Mouse (Mus musculus) forebrain, embryonic 15.5 days (tissue): ENCODE data around the gene Cfap299. TPM values are rescaled to one million over a fixed set of nuclear protein-coding genes. Genes with fewer than 3 reads are reported as not detected.

Experiments
- ATAC-seq: fragments of 200-750 bp; cut with Nextera tagmentation; replicated peaks from 2 replicates; pipeline ENCODE4 v1.8.0; 2017; ENCODE audit warnings: mild to moderate bottlenecking, moderate TSS enrichment, moderate library complexity
- H3K27ac ChIP-seq: fragments of 300-500 bp; sonication (generic); replicated peaks from 2 replicates; pipeline ENCODE4 v1.5.1; 2015; ENCODE audit warnings: mild to moderate bottlenecking, inconsistent platforms
- H3K27me3 ChIP-seq: fragments of 300-500 bp; sonication (generic); 2 replicates; pipeline ENCODE4 v1.6.1; 2015; ENCODE audit warnings: inconsistent platforms
- H3K36me3 ChIP-seq: fragments of 300-500 bp; sonication (generic); 2 replicates; pipeline ENCODE4 v1.6.1; 2015; ENCODE audit warnings: mild to moderate bottlenecking, inconsistent platforms
- H3K4me1 ChIP-seq: fragments of 300-500 bp; sonication (generic); 2 replicates; pipeline ENCODE4 v1.6.1; 2015; ENCODE audit warnings: inconsistent platforms
- H3K4me2 ChIP-seq: fragments of 300-500 bp; sonication (generic); replicated peaks from 2 replicates; pipeline ENCODE4 v1.6.1; 2015; ENCODE audit warnings: mild to moderate bottlenecking, inconsistent platforms
- H3K4me3 ChIP-seq: fragments of 300-500 bp; sonication (generic); 2 replicates; pipeline ENCODE4 v1.5.1; 2015; ENCODE audit warnings: mild to moderate bottlenecking, inconsistent platforms
- H3K9ac ChIP-seq: fragments of 300-500 bp; sonication (generic); replicated peaks from 2 replicates; pipeline ENCODE4 v1.6.1; 2015; ENCODE audit warnings: mild to moderate bottlenecking, inconsistent platforms
- H3K9me3 ChIP-seq: fragments of 300-500 bp; sonication (generic); 2 replicates; pipeline ENCODE4 v1.6.1; 2016; ENCODE audit warnings: inconsistent platforms
- WGBS: fragments of 180-500 bp; shearing (Covaris S2); methylation state at CpG from one replicate; pipeline ENCODE4 v1.1.7; 2015; ENCODE audit warnings: mixed read lengths; 5-methylcytosine and 5-hydroxymethylcytosine counted together
- microRNA counts: library from miRNA; unstranded; fragments of <30 nt; microRNA quantifications from one replicate; lab custom pipeline; 2016
- microRNA-seq: library from miRNA; unstranded; fragments of <30 nt; microRNA quantifications from one replicate; pipeline ENCODE4, GENCODE M21; 2016
- polyA plus RNA-seq: library from polyadenylated mRNA; unstranded; fragments of >200 nt; fragmentation: Nextera tagmentation; extraction: Ambion mirVana; gene quantifications from 2 replicates; pipeline ENCODE4 v1.2.1, GENCODE M21; 2015

The Cfap299 gene
- polyA plus RNA-seq, 1 experiment from 2014 or later, result 2.0 TPM

- Histone ChIP-seq H3K36me3 (no peaks in the 10 kb centered on the region), H3K4me3 (no peak overlapping the region), H3K4me2 (no peak overlapping the region), H3K9me3 (no peaks in the 10 kb centered on the region), H3K27me3 (no peaks in the 10 kb centered on the region), H3K27ac (no peak overlapping the region), H3K4me1 (no peaks in the 10 kb centered on the region), H3K9ac (no peak overlapping the region)
- 92% methylated on average over 6 of the region's 6 CpGs for WGBS
- ATAC-seq, result no peak
These were observed 475.7 kb downstream of the Cfap299 start for GRCm38 (mm10) chr5:98804761-98805160.

DNA sequence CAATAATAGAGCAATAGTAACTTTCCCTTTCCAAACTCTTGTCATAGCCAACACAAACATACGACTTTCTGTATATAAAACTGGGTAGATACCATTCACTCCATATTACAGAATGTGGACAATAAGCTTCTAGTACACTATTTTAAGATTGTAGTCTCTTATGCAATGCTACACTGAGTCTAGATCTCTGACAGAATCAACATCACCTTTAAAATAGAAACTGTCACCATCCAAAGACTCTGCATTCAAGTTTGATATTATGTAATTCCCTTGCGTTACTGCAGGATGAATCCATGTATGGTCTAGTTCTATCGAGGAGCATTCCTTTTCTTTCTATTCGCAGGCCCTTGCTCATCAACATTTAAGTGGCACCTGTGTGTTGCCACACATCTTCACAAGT lies 477.4 kb downstream of the Cfap299 start:
- H3K27me3 ChIP-seq, result no peaks in the 10 kb centered on the region
- H3K27ac ChIP-seq, result no peak overlapping the region
- no peaks in the 10 kb centered on the region for H3K9me3 ChIP-seq
- no peak overlapping the region for H3K9ac ChIP-seq
- H3K4me1 ChIP-seq, result no peaks in the 10 kb centered on the region
- H3K4me2 ChIP-seq, result no peak overlapping the region
- H3K4me3 ChIP-seq, result no peak overlapping the region
- ATAC-seq, result no peak
- WGBS, result 90% methylated on average over 4 of the region's 4 CpGs
- H3K36me3 ChIP-seq, result no peaks in the 10 kb centered on the region

DNA sequence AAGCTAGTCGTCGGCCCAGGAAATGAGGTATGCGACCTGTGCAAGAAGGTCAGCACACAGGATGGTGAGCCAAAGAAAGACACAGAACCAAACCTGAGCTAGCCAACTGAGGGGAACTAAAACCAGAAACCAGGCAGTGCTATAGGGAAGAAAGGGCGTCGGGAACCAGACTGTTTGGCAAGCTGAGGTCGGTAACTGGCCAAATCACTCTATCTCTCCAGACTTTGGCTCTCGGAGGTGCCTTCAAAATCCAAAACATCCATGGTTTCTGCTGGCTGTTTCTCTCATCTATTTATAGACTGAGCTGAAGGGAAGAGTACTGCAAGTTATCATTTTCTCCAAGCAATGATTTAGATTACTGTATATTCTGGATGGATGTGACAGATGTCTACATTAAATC lies 477.9 kb downstream of the Cfap299 start:
- Histone ChIP-seq H3K9me3 (no peaks in the 10 kb centered on the region), H3K4me1 (no peaks in the 10 kb centered on the region), H3K9ac (no peak overlapping the region), H3K27ac (no peak overlapping the region), H3K4me2 (no peak overlapping the region), H3K27me3 (no peaks in the 10 kb centered on the region), H3K36me3 (no peaks in the 10 kb centered on the region), H3K4me3 (no peak overlapping the region)
- ATAC-seq, result no peak
- WGBS, result 81% methylated on average over 7 of the region's 7 CpGs

DNA sequence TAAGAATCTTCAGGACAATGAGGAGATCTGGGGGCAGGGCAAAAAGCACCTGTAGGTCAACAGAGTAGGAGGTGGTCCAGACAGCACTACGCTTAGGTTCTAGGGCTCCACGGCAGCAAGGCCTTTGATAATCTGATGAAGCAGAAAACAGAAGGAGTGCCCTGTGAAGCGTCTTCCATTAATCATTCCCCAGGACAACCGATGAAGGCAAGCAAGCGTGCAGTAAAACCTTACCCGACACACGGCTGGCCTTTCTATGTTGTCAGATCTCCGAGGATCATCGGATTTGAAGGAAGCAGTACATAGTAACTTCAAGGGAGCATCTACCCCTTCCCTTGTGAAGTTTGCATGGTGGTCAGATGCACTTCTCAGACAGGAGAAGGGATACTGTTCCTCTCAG lies 478.8 kb downstream of the Cfap299 start:
- H3K36me3 ChIP-seq, result no peaks in the 10 kb centered on the region
- H3K27ac ChIP-seq, result no peak overlapping the region
- no peaks in the 10 kb centered on the region for H3K9me3 ChIP-seq
- 78% methylated on average over 9 of the region's 9 CpGs for WGBS
- H3K4me3 ChIP-seq, result no peak overlapping the region
- no peak for ATAC-seq
- no peak overlapping the region for H3K4me2 ChIP-seq
- no peaks in the 10 kb centered on the region for H3K4me1 ChIP-seq
- no peaks in the 10 kb centered on the region for H3K27me3 ChIP-seq
- no peak overlapping the region for H3K9ac ChIP-seq

DNA sequence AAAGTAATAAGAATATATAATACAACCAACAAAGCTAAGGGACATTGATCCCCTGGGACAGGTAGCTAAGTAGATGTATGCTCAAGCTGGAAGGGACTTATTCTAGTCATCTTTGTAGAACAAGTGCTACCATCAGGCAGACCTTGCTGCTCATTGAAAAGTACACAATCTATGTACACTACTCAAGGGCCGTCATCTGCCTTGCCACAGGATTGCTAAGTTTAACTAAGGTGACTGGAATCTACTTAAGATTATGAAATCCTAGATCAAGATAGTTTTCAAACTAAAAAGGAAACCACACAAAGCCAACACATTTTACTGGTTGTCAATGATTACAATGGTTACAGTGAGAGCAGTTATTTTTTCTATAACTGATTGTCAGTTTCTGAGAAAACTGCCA lies 483.3 kb downstream of the Cfap299 start:
- Histone ChIP-seq H3K9me3 (no peaks in the 10 kb centered on the region), H3K27ac (no peak overlapping the region)
- no peak for ATAC-seq

GRCm38 (mm10) chr5:98815269-98815668 lies 486.2 kb downstream of the Cfap299 start:
- H3K27me3 ChIP-seq, result no peaks in the 10 kb centered on the region
- no peaks in the 10 kb centered on the region for H3K9me3 ChIP-seq
- no peak overlapping the region for H3K4me2 ChIP-seq
- no peak overlapping the region for H3K9ac ChIP-seq
- H3K4me3 ChIP-seq, result no peak overlapping the region
- 75% methylated on average over 1 of the region's 1 CpGs for WGBS
- H3K27ac ChIP-seq, result no peak overlapping the region
- ATAC-seq, result no peak
- no peaks in the 10 kb centered on the region for H3K36me3 ChIP-seq
- H3K4me1 ChIP-seq, result no peaks in the 10 kb centered on the region

More for the DNA sequence above, 483.3 kb downstream of the Cfap299 start:
- 87% methylated on average over 1 of the region's 1 CpGs for WGBS
- Histone ChIP-seq H3K9ac (no peak overlapping the region), H3K27me3 (no peaks in the 10 kb centered on the region), H3K4me3 (no peak overlapping the region), H3K4me1 (no peaks in the 10 kb centered on the region), H3K4me2 (no peak overlapping the region), H3K36me3 (no peaks in the 10 kb centered on the region)

DNA sequence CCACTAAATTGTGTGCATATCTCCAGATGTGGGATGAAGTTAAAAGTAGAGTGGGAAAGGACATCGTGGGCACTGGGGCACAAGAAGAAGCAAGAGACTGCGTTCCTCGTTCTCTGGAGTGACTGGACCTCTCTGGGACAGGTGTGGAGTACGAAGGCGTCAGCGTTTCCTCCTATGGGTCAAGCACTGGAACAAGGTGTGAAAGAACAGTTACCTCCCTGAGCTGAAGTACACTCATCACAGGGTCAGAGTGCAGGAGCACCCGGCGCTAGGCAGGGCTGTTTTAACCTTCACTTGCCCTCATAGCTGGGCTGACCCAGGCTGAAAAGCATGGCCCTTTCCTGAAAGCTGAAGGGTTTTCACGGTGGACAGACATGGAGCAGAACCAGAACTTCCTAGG lies 504.7 kb downstream of the Cfap299 start:
- Histone ChIP-seq H3K4me3 (no peak overlapping the region), H3K9me3 (no peaks in the 10 kb centered on the region), H3K27ac (no peak overlapping the region), H3K27me3 (no peaks in the 10 kb centered on the region), H3K9ac (no peak overlapping the region), H3K4me1 (no peaks in the 10 kb centered on the region), H3K36me3 (no peaks in the 10 kb centered on the region), H3K4me2 (no peak overlapping the region)
- 89% methylated on average over 9 of the region's 9 CpGs for WGBS
- ATAC-seq, result no peak

GRCm38 (mm10) chr5:98834300-98834699 lies 505.2 kb downstream of the Cfap299 start:
- Histone ChIP-seq H3K4me3 (no peak overlapping the region), H3K36me3 (no peaks in the 10 kb centered on the region), H3K4me2 (no peak overlapping the region), H3K9me3 (no peaks in the 10 kb centered on the region), H3K9ac (no peak overlapping the region), H3K27ac (no peak overlapping the region), H3K27me3 (no peaks in the 10 kb centered on the region), H3K4me1 (no peaks in the 10 kb centered on the region)
- ATAC-seq, result no peak
- 82% methylated on average over 6 of the region's 6 CpGs for WGBS

DNA sequence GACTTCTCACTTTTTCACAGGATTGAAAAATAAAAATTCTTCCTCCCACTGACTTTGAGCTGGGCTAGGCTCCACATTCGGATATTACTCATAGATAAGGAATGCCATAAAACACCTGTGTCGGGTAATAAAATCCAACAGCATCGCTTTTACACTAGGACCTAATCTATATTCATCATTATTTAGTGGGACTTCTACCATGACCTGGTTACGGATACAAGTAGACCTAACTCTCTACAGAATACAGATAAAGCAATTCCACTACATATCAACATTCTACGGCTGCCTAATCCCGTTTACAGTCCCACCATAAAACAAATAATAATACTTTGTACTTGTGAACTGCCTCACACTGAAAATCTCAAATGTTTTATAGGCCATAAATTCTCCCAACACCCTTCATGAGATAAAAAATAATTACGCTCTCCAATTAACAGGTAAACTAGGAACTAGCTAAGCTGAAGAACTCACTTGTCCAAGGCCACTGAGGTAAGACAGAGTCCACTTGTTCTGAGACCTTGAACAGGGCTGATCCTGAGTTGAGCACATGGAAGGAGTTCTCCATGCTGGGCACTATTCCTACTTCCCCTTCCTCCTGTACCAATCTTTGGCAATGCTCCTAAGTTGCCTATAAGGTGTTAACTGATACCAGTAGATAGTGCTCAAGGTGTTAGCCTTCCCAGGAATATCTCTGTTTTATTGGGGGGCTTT lies 513.7 kb downstream of the Cfap299 start:
- H3K4me1 ChIP-seq, result no peaks in the 10 kb centered on the region
- ATAC-seq, result no peak
- H3K27ac ChIP-seq, result no peak overlapping the region
- no peaks in the 10 kb centered on the region for H3K36me3 ChIP-seq
- H3K4me2 ChIP-seq, result no peak overlapping the region
- 92% methylated on average over 7 of the region's 7 CpGs for WGBS
- H3K9ac ChIP-seq, result no peak overlapping the region
- no peaks in the 10 kb centered on the region for H3K9me3 ChIP-seq
- H3K27me3 ChIP-seq, result no peaks in the 10 kb centered on the region
- H3K4me3 ChIP-seq, result no peak overlapping the region

GRCm38 (mm10) chr5:98844664-98845063 lies 515.6 kb downstream of the Cfap299 start:
- H3K4me2 ChIP-seq, result no peak overlapping the region
- H3K36me3 ChIP-seq, result no peaks in the 10 kb centered on the region
- no peak overlapping the region for H3K9ac ChIP-seq
- no peak for ATAC-seq
- no peaks in the 10 kb centered on the region for H3K9me3 ChIP-seq
- no peak overlapping the region for H3K27ac ChIP-seq
- 81% methylated on average over 1 of the region's 1 CpGs for WGBS
- H3K27me3 ChIP-seq, result no peaks in the 10 kb centered on the region
- no peaks in the 10 kb centered on the region for H3K4me1 ChIP-seq
- no peak overlapping the region for H3K4me3 ChIP-seq

MicroRNAs within 50 kb of the gene (microRNA counts, 519-probe panel; counts per million panel counts)
- microRNA mmu-miR-703 (lab: Ali Mortazavi, UCI), result not detected

Small RNAs within 50 kb of the gene (microRNA-seq; reads per million reads assigned to microRNA genes)
- not detected for gene Mir703

Other genes starting within 250 kb of the Cfap299 start
- 7.9 and 8.7 TPM in 2 replicates for gene Prdm8, start 162.1 kb upstream of the Cfap299 start, polyA plus RNA-seq
- gene Fgf5, start 75.1 kb upstream of the Cfap299 start, polyA plus RNA-seq, result 0.59 and 0.79 TPM in 2 replicates
- not detected in 2 replicates for gene Gm11111, start 223.4 kb downstream of the Cfap299 start, polyA plus RNA-seq